Mouse (Mus musculus) cerebellum, adult 2 months (tissue): ENCODE results near the gene Smarca4. TPM values are rescaled to one million over a fixed set of nuclear protein-coding genes. Genes with fewer than 3 reads are reported as not detected.

ENCODE experiments used
- DNase-seq, 2 experiments: peaks; one replicate each; pipeline ENCODE4 v3.0.0; 2021
- H3K27ac ChIP-seq: fragments of 200-500 bp; 2 replicates; pipeline ENCODE4 v1.5.1; 2012; ENCODE audit warnings: low read length, control low read depth, inconsistent platforms; ENCODE audit not compliant: insufficient read depth
- H3K27me3 ChIP-seq: fragments of 200-500 bp; 2 replicates; pipeline ENCODE4 v1.6.1; 2012; ENCODE audit warnings: inconsistent platforms, mild to moderate bottlenecking, low read length, moderate library complexity; ENCODE audit not compliant: control insufficient read depth, insufficient read depth
- H3K4me1 ChIP-seq: fragments of 200-500 bp; 2 replicates; pipeline ENCODE4 v1.6.1; 2011; ENCODE audit warnings: low read length; ENCODE audit not compliant: control insufficient read depth, insufficient read depth
- H3K4me3 ChIP-seq: fragments of 200-500 bp; replicated peaks from 2 replicates; pipeline ENCODE3; 2011; ENCODE audit warnings: mild to moderate bottlenecking, low read depth, low read length, control low read depth; ENCODE audit not compliant: insufficient read depth
- CTCF ChIP-seq: fragments of 200-500 bp; IDR thresholded peaks from 2 replicates; pipeline ENCODE4 v1.5.1; 2011; ENCODE audit warnings: low read depth, mild to moderate bottlenecking, control low read depth, low read length, moderate library complexity, borderline replicate concordance; ENCODE audit not compliant: insufficient read depth
- POLR2A ChIP-seq: fragments of 200-500 bp; IDR thresholded peaks from 2 replicates; pipeline ENCODE4 v1.6.1; 2011; ENCODE audit warnings: low read length, control low read depth, borderline replicate concordance; ENCODE audit not compliant: insufficient read depth
- WGBS: fragments of 180-500 bp; shearing (Covaris S2); methylation state at CpG from one replicate; pipeline ENCODE4 v1.1.7; 2018; 5-methylcytosine and 5-hydroxymethylcytosine counted together
- polyA plus RNA-seq: library from polyadenylated mRNA; depleted of rRNA; stranded (reverse); fragments of >200 nt; gene quantifications from 2 replicates; pipeline ENCODE4 v1.2.3, GENCODE M21; 2012; rRNA removed

The Smarca4 gene
- polyA plus RNA-seq, 1 experiment: 88.8 TPM

- Histone ChIP-seq H3K27ac (peak overlapping the region; percentile 82), H3K4me1 (peaks cover 61% of the 10 kb centered on the region), H3K4me3 (no peak overlapping the region), H3K27me3 (no peaks in the 10 kb centered on the region)
- WGBS: 67% methylated on average over 10 of the region's 10 CpGs
- TF ChIP-seq POLR2A: no peak
- TF ChIP-seq CTCF: no peak
- no peak for DNase-seq
These were observed 136.4 kb downstream of the Smarca4 start for GRCm38 (mm10) chr9:21752252-21752792.

Other genes starting within 250 kb of the Smarca4 start
- 81.0 and 81.1 TPM in 2 replicates for gene Ilf3, start 248.3 kb upstream of the Smarca4 start, polyA plus RNA-seq
- 37.5 and 39.5 TPM in 2 replicates for gene Qtrt1, start 204.3 kb upstream of the Smarca4 start, polyA plus RNA-seq
- 66.9 and 68.6 TPM in 2 replicates for gene Dnm2, start 191.3 kb upstream of the Smarca4 start, polyA plus RNA-seq
- 25.9 and 26.4 TPM in 2 replicates for gene Tmed1, start 105.9 kb upstream of the Smarca4 start, polyA plus RNA-seq
- 0.28 and 0.29 TPM in 2 replicates for gene AB124611, start 90.0 kb upstream of the Smarca4 start, polyA plus RNA-seq
- 51.0 and 57.1 TPM in 2 replicates for gene Carm1, start 69.3 kb upstream of the Smarca4 start, polyA plus RNA-seq
- 53.1 and 53.4 TPM in 2 replicates for gene Timm29, start 23.4 kb upstream of the Smarca4 start, polyA plus RNA-seq
- gene Yipf2, start 23.3 kb upstream of the Smarca4 start, polyA plus RNA-seq: 30.9 and 31.3 TPM in 2 replicates
- 34.1 and 34.2 TPM in 2 replicates for gene Ldlr, start 107.3 kb downstream of the Smarca4 start, polyA plus RNA-seq
- 3.8 TPM in 2 replicates for gene Spc24, start 144.1 kb downstream of the Smarca4 start, polyA plus RNA-seq
- gene Kank2, start 182.6 kb downstream of the Smarca4 start, polyA plus RNA-seq: 44.7 and 50.6 TPM in 2 replicates
- not detected in 2 replicates for gene Angptl8, start 219.3 kb downstream of the Smarca4 start, polyA plus RNA-seq
- 39.3 and 41.4 TPM in 2 replicates for gene Dock6, start 236.5 kb downstream of the Smarca4 start, polyA plus RNA-seq